In the genomic region with DNA sequence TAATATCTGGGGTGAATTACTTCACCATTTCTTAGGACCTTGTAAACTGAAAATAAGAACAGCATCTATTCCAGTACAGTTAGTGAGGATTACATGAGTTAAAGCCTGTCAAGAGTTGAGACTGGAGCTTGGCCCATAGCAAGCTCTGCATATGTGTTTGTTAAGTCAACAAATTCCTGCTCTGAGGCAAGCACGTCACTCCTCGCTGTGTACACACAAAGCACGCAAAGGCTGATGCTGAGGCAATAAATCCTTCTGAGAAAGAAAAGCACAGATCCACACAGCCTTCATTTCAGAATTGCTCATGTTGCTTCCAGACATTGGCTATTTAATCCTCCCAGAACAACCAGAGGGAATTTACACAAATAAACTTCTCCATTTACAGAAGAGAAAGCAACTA, we compare ENCODE assay signal across 10 mouse cellular contexts.
A peak's percentile ranks its signal among the peaks of the same experiment; 100 is the strongest.
DNase-seq lines count a peak whose midpoint lies in the region; ATAC-seq and TF ChIP-seq lines count a peak whose summit lies in the region.
"Had no signal": no experiment of that assay in that cellular context is flagged by ENCODE, and none has a peak within 500 bp of the region (broad histone marks: within the 10 kb centered on the region; RNA-seq: fewer than 3 reads in every experiment).

No protein-coding gene starts in this region.

- no peak overlapping the region for H3K4me2 ChIP-seq in liver, embryonic 11.5 days
- no peak overlapping the region for H3K4me2 ChIP-seq in embryonic facial prominence, embryonic 13.5 days
- 0 out of 2 replicates have a peak overlapping the region, but pooled peaks have one; percentile 18 for H3K4me2 ChIP-seq in kidney, embryonic 16.5 days (replicated peaks; ENCODE audit: low read depth, low read length)
- no peak overlapping the region for H3K4me2 ChIP-seq in hindbrain, embryonic 14.5 days (replicated peaks)
- H3K4me2 ChIP-seq: midbrain, embryonic 15.5 days; neural tube, embryonic 15.5 days had no signal

- 69% methylated on average over 3 of the region's 3 CpGs for WGBS in liver, embryonic 11.5 days
- WGBS in embryonic facial prominence, embryonic 13.5 days: 56% methylated on average over 3 of the region's 3 CpGs
- 2% methylated on average over 3 of the region's 3 CpGs for WGBS in kidney, embryonic 16.5 days
- WGBS in hindbrain, embryonic 14.5 days: 75% methylated on average over 3 of the region's 3 CpGs

- no peak overlapping the region for H3K27ac ChIP-seq in liver, embryonic 11.5 days (ENCODE audit: low read depth, low read length)
- H3K27ac ChIP-seq in embryonic facial prominence, embryonic 13.5 days: peak overlapping the region; percentile 41; the same call in 1 of the 2 replicates
- H3K27ac ChIP-seq in kidney, embryonic 16.5 days (ENCODE audit: low read length): no peak overlapping the region
- H3K27ac ChIP-seq in layer of hippocampus, adult 2 months: no peak overlapping the region
- H3K27ac ChIP-seq in hindbrain, embryonic 14.5 days: no peak overlapping the region
- H3K27ac ChIP-seq: midbrain, embryonic 15.5 days; neural tube, embryonic 15.5 days had no signal

- H3K27me3 ChIP-seq in liver, embryonic 11.5 days (replicated peaks; ENCODE audit: control insufficient read depth, insufficient read depth, low read length): no peaks in the 10 kb centered on the region
- no peaks in the 10 kb centered on the region for H3K27me3 ChIP-seq in embryonic facial prominence, embryonic 13.5 days
- H3K27me3 ChIP-seq in kidney, embryonic 16.5 days (ENCODE audit: insufficient read depth, low read length): no peaks in the 10 kb centered on the region
- H3K27me3 ChIP-seq in hindbrain, embryonic 14.5 days (ENCODE audit: control insufficient read depth, insufficient read depth, low read length): no peaks in the 10 kb centered on the region
- H3K27me3 ChIP-seq: midbrain, embryonic 15.5 days; neural tube, embryonic 15.5 days had no signal

- peak; percentile 3 for DNase-seq in liver
- DNase-seq in liver, embryonic 11.5 days (ENCODE audit: low spot score): no peak
- DNase-seq in lung, postnatal 4 days: peak; percentile 11 to 28
- DNase-seq in layer of hippocampus, adult 2 months (ENCODE audit: low spot score in 2 of 2): no peak
- DNase-seq in hindbrain, embryonic 14.5 days (ENCODE audit: low spot score): no peak
- DNase-seq: cerebellum, adult 8-10 months had no signal

- H3K9ac ChIP-seq in liver, embryonic 11.5 days (ENCODE audit: low read depth, low read length): no peak overlapping the region
- H3K9ac ChIP-seq in embryonic facial prominence, embryonic 13.5 days: no peak overlapping the region
- H3K9ac ChIP-seq in kidney, embryonic 16.5 days (replicated peaks; ENCODE audit: low read length): no peak overlapping the region
- H3K9ac ChIP-seq in hindbrain, embryonic 14.5 days: no peak overlapping the region
- H3K9ac ChIP-seq: midbrain, embryonic 15.5 days; neural tube, embryonic 15.5 days had no signal

- no peaks in the 10 kb centered on the region for H3K4me1 ChIP-seq in liver, embryonic 11.5 days (replicated peaks; ENCODE audit: control insufficient read depth, insufficient read depth, low read length)
- peaks cover 4% of the 10 kb centered on the region; the same call in 1 of the 2 replicates for H3K4me1 ChIP-seq in embryonic facial prominence, embryonic 13.5 days
- H3K4me1 ChIP-seq in kidney, embryonic 16.5 days (ENCODE audit: insufficient read depth, low read length): no peaks in the 10 kb centered on the region
- no peaks in the 10 kb centered on the region for H3K4me1 ChIP-seq in hindbrain, embryonic 14.5 days (replicated peaks; ENCODE audit: control insufficient read depth, insufficient read depth, low read length)
- H3K4me1 ChIP-seq: midbrain, embryonic 15.5 days; neural tube, embryonic 15.5 days had no signal

- no peaks in the 10 kb centered on the region for H3K36me3 ChIP-seq in liver, embryonic 11.5 days (ENCODE audit: control insufficient read depth, insufficient read depth, low read length)
- no peaks in the 10 kb centered on the region for H3K36me3 ChIP-seq in embryonic facial prominence, embryonic 13.5 days
- no peaks in the 10 kb centered on the region for H3K36me3 ChIP-seq in kidney, embryonic 16.5 days (ENCODE audit: insufficient read depth, low read length)
- no peaks in the 10 kb centered on the region for H3K36me3 ChIP-seq in hindbrain, embryonic 14.5 days (replicated peaks; ENCODE audit: control insufficient read depth, insufficient read depth)
- H3K36me3 ChIP-seq: midbrain, embryonic 15.5 days; neural tube, embryonic 15.5 days had no signal

- ATAC-seq in liver, embryonic 11.5 days (replicated peaks; ENCODE audit: low FRiP score): no peak
- no peak for ATAC-seq in embryonic facial prominence, embryonic 13.5 days (ENCODE audit: insufficient number of reproducible peaks, insufficient read depth, low FRiP score, low TSS enrichment, low read depth)
- ATAC-seq in kidney, embryonic 16.5 days (ENCODE audit: low FRiP score, low TSS enrichment): peak; percentile 86
- ATAC-seq in hindbrain, embryonic 14.5 days (ENCODE audit: low FRiP score): no peak
- ATAC-seq: midbrain, embryonic 15.5 days had no signal

- H3K9me3 ChIP-seq in liver, embryonic 11.5 days (ENCODE audit: control insufficient read depth, low read length): no peaks in the 10 kb centered on the region
- no peaks in the 10 kb centered on the region for H3K9me3 ChIP-seq in embryonic facial prominence, embryonic 13.5 days
- H3K9me3 ChIP-seq in kidney, embryonic 16.5 days (ENCODE audit: low read length): no peaks in the 10 kb centered on the region
- no peaks in the 10 kb centered on the region for H3K9me3 ChIP-seq in hindbrain, embryonic 14.5 days (ENCODE audit: control insufficient read depth, low read length)
- H3K9me3 ChIP-seq: midbrain, embryonic 15.5 days; neural tube, embryonic 15.5 days had no signal

- no peak for TF ChIP-seq CTCF in layer of hippocampus, adult 2 months (conservative IDR thresholded peaks at IDR 0.05)

- no peak overlapping the region for H3K4me3 ChIP-seq in liver, embryonic 11.5 days (ENCODE audit: low read depth, low read length)
- no peak overlapping the region for H3K4me3 ChIP-seq in embryonic facial prominence, embryonic 13.5 days
- no peak overlapping the region for H3K4me3 ChIP-seq in kidney, embryonic 16.5 days (ENCODE audit: low read length)
- no peak overlapping the region for H3K4me3 ChIP-seq in layer of hippocampus, adult 2 months
- no peak overlapping the region for H3K4me3 ChIP-seq in hindbrain, embryonic 14.5 days (replicated peaks; ENCODE audit: low read length)
- H3K4me3 ChIP-seq: midbrain, embryonic 15.5 days; neural tube, embryonic 15.5 days had no signal

Comparison
In these comparisons a context has a peak if more than half of its experiments do, and no peak if none do; other contexts are left out.
1. DNase-seq: peak in liver (single experiment) and lung, postnatal 4 days (2 of 2); none in liver, embryonic 11.5 days (single experiment), layer of hippocampus, adult 2 months (0 of 2) and hindbrain, embryonic 14.5 days (single experiment).